Mouse (Mus musculus): ENCODE measurements around the gene Fgd1. TPM values are rescaled to one million over a fixed set of nuclear protein-coding genes. Genes with fewer than 3 reads are reported as not detected.

Gene Fgd1
- polyA plus RNA-seq, 1 experiment from 2014 or later: 7.1 TPM

- no peaks in the 10 kb centered on the region for H3K9me3 ChIP-seq
- no peak overlapping the region for H3K27ac ChIP-seq
- no peak for ATAC-seq
- H3K4me2 ChIP-seq (replicated peaks): no peak overlapping the region
- H3K4me1 ChIP-seq (replicated peaks): no peaks in the 10 kb centered on the region
- no peak overlapping the region for H3K4me3 ChIP-seq (replicated peaks)
- no peaks in the 10 kb centered on the region for H3K36me3 ChIP-seq
- no peaks in the 10 kb centered on the region for H3K27me3 ChIP-seq (replicated peaks)
- 59% methylated on average over 7 of the region's 7 CpGs for WGBS
- no peak overlapping the region for H3K9ac ChIP-seq
Measured at GRCm38 (mm10) chrX:151107301-151108067, 61.5 kb downstream of the Fgd1 start.

- Histone ChIP-seq H3K27me3 (replicated peaks) (no peaks in the 10 kb centered on the region), H3K4me2 (replicated peaks) (no peak overlapping the region), H3K9ac (no peak overlapping the region), H3K27ac (no peak overlapping the region), H3K36me3 (no peaks in the 10 kb centered on the region), H3K9me3 (no peaks in the 10 kb centered on the region), H3K4me3 (replicated peaks) (no peak overlapping the region), H3K4me1 (replicated peaks) (no peaks in the 10 kb centered on the region)
- 14% methylated on average over 7 of the region's 7 CpGs for WGBS
- no peak; the same call in 1 of the 2 replicates for ATAC-seq
Measured at GRCm38 (mm10) chrX:151116795-151117194, 70.8 kb downstream of the Fgd1 start.

GRCm38 (mm10) chrX:151117432-151117831 is 71.5 kb downstream of the Fgd1 start:
- no peak overlapping the region for H3K4me2 ChIP-seq (replicated peaks)
- no peak overlapping the region for H3K4me3 ChIP-seq (replicated peaks)
- no peaks in the 10 kb centered on the region for H3K27me3 ChIP-seq (replicated peaks)
- H3K9ac ChIP-seq: no peak overlapping the region
- no peaks in the 10 kb centered on the region for H3K36me3 ChIP-seq
- no peak for ATAC-seq
- H3K27ac ChIP-seq: no peak overlapping the region
- no peaks in the 10 kb centered on the region for H3K4me1 ChIP-seq (replicated peaks)
- no peaks in the 10 kb centered on the region for H3K9me3 ChIP-seq
- WGBS: 9% methylated on average over 2 of the region's 2 CpGs

- H3K27me3 ChIP-seq (replicated peaks): no peaks in the 10 kb centered on the region
- WGBS: 78% methylated on average over 2 of the region's 2 CpGs
- H3K9me3 ChIP-seq: no peaks in the 10 kb centered on the region
- no peaks in the 10 kb centered on the region for H3K4me1 ChIP-seq (replicated peaks)
- no peak for ATAC-seq
- H3K27ac ChIP-seq: no peak overlapping the region
- H3K4me2 ChIP-seq (replicated peaks): no peak overlapping the region
- H3K9ac ChIP-seq: no peak overlapping the region
- H3K4me3 ChIP-seq (replicated peaks): no peak overlapping the region
- H3K36me3 ChIP-seq: no peaks in the 10 kb centered on the region
Measured at GRCm38 (mm10) chrX:151123933-151124332, 78.0 kb downstream of the Fgd1 start.

GRCm38 (mm10) chrX:151130493-151130892 is 84.5 kb downstream of the Fgd1 start:
- Histone ChIP-seq H3K4me2 (replicated peaks) (no peak overlapping the region), H3K9me3 (no peaks in the 10 kb centered on the region), H3K9ac (no peak overlapping the region), H3K4me3 (replicated peaks) (no peak overlapping the region), H3K27ac (no peak overlapping the region), H3K4me1 (replicated peaks) (no peaks in the 10 kb centered on the region), H3K27me3 (replicated peaks) (no peaks in the 10 kb centered on the region), H3K36me3 (no peaks in the 10 kb centered on the region)
- 90% methylated on average over 3 of the region's 3 CpGs for WGBS
- ATAC-seq: no peak

- no peak overlapping the region for H3K9ac ChIP-seq
- 34% methylated on average over 10 of the region's 10 CpGs for WGBS
- no peak overlapping the region for H3K4me3 ChIP-seq (replicated peaks)
- H3K4me2 ChIP-seq (replicated peaks): no peak overlapping the region
- H3K27me3 ChIP-seq (replicated peaks): no peaks in the 10 kb centered on the region
- no peak overlapping the region for H3K27ac ChIP-seq
- H3K4me1 ChIP-seq (replicated peaks): no peaks in the 10 kb centered on the region
- no peaks in the 10 kb centered on the region for H3K9me3 ChIP-seq
- ATAC-seq: no peak
- no peaks in the 10 kb centered on the region for H3K36me3 ChIP-seq
Measured at GRCm38 (mm10) chrX:151132785-151133184, 86.8 kb downstream of the Fgd1 start.

Other genes with a start within 250 kb of the Fgd1 start
- 348 and 377 TPM in 2 replicates for gene Maged2, start 231.8 kb upstream of the Fgd1 start, polyA plus RNA-seq (2015; fragmentation: Nextera tagmentation; extraction: Ambion mirVana)
- 26.2 and 28.0 TPM in 2 replicates for gene Gnl3l, start 28.8 kb upstream of the Fgd1 start, polyA plus RNA-seq (2015; fragmentation: Nextera tagmentation; extraction: Ambion mirVana)
- gene Tsr2, start 50.4 kb downstream of the Fgd1 start, polyA plus RNA-seq (2015; fragmentation: Nextera tagmentation; extraction: Ambion mirVana): 29.9 and 32.7 TPM in 2 replicates
- 1.2 and 1.4 TPM in 2 replicates for gene Wnk3, start 151.9 kb downstream of the Fgd1 start, polyA plus RNA-seq (2015; fragmentation: Nextera tagmentation; extraction: Ambion mirVana)